Mouse (Mus musculus) kidney, postnatal 25 days (tissue): ENCODE data around the gene Gm20503.

Source experiments
- DNase-seq, 2 experiments: peaks; one replicate each; pipeline ENCODE4 v3.0.0; 2021; ENCODE audit warnings: mixed read lengths in 2 of 2

Gene Gm20503

DNA sequence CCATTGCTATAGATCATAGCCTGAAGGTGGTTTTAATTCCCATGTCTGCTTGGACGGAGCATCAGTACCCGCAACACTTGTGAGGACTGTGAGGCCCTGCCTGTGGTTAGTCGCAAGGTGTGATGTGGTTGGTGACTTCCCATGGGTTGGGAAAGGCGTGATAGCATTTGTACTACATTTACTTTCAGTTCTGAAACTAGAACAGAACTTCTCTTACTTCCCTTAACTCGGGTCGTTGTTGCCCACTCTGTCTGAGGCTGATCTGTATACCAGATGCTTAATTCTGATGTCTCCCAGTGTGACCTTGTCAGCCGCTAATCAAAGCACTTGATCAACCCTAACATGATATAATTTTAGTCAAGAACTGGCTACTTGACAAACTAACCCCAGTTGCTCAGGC, 6.2 kb downstream of the Gm20503 start:
- no peak for DNase-seq

DNA sequence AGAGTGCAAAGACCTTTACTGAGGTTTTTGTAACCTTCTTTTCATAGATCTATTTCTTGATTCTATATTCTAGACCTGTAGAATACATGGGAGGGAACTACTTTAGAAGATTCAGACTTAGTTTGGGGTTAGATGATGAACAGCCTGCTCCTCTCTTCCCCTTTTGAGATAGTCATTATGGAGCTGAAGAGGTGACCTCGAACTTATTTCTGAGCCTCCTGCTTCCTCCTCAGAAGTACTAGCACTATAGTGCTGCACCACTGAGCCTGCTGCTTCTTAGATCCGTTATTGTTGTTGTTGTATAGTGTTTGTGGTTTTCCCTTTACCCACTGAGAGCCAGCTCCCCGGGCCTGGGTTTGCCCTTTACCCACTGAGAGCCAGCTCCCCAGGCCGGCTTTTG, 6.7 kb downstream of the Gm20503 start:
- no peak for DNase-seq

DNA sequence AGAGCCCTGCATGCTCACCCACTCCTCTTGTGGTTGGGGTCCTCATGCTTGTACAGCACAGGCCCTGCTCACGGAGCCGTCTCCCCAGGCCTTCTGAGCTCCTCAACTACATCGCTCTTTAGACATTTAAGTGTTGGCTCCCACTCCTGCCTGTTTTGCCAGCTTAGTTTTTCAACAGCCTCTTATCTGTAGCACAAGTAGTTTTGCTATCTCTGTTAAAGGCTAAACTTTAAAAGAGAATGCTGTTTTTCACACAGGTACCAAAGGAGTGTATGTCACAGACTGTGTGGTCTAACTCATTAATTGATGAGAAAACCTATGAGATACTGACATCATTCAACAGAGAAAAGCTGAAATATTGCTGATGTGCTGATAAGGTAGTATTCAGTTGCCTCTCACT, 8.4 kb downstream of the Gm20503 start:
- no peak for DNase-seq

DNA sequence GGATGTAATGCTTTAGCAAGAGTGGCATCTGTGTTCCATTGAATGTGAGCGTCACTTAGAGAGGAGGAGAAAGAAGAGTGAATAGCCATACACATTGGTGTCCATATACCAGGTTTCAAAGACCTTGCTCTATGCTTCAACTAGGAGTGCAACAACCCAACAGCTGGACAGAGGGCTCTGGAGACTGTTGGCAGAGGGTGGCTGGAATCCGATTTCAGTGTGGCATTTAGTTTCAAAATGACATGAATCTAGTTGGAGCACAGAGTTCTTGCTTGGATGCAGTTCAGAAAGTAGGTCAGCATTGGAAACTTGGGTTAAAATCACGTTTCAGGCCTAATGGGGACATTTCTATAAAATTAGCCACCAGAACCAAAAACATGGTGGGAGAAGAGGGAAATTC, 12.2 kb downstream of the Gm20503 start:
- DNase-seq = no peak

DNA sequence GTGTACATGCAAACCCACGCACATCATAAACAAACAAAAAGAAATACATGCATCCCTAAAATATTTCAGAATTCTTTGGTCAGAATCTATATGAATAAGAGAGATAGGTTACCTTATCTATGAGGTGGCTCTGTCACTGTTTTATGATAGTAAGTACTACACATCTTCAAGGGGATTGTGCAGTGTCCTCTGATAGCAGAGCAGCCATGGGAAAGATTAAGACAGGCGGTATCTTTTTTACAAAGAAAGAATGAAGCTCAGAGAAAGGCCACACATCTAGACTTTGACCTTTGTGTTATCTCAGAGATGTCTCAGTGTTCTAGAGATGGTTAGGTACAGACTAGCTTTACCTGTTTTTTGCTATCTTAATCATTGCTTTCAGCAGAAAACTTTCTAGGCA, 13.9 kb downstream of the Gm20503 start:
- no peak for DNase-seq

DNA sequence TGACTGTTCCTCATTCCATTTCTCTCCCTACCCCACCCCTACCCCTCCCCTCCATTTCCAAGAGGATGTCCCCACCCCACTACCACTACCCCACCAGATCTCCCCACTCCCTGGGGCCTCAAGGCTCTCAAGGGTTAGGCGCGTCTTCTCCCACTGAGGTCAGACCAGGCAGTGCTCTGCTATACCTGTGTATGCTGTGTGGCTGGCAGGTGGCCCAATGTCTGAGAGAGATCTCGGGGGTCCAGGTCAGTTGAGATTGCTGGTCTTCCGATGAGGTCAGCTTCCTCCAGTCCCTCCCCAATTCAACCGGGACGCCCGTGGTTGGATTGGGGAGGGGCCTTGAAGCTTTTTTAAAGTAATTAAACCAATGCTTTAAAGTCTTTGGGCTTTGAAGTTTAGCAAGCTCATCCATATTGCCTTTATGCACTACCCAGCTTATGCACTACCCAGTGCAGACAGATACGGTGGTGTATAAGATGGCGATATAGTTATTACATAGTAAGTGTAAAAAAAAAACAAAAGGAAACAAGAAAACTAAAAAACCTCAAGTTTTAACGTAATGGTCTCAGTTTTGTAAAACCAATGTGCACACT, 31.4 kb downstream of the Gm20503 start:
- peak in 1 of 2 experiments; percentile 39 for DNase-seq

DNA sequence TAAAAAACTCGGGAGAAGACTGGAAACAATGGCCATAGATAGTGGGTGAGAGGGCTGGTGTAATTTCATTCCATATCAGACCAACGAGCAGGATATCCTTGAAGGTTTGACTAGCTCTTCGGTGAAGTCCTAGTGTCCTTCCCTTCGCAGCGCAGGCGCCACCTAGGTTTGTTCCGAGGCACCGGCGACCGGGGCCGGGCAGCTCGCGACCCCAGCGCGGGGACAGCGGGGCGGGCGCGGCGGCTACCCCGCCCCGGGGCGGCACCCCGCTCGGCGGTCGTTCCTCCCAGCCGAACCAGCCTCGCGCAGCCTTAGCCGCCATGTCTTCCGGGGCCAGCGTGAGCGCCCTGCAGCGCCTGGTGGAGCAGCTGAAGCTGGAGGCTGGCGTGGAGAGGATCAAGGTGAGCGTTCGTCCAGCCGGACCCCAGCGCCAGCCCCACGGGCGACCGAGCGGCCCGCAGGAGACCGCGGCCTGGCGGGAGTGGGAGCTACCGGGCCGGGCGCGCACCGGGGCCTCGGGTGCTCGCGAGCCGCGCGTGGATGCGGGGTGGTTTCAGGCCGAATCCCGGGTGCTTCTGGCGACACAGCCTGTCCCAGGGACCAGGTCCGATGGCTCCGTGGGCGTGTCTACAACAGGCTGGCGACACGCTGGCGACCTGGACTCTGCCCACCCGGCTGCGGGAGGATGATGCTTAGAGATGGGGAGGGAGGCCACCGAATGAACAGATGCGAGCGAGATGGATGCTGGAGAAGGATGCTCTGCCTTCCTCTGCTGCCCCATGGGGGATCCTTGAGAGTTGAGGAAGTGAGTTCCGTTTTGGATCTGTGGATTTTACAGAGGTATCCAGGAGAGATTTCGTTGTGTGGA, 32.1 kb downstream of the Gm20503 start, which contains the start of gene Gng10:
Gene Gng10 (plus strand): TSS at position 171 of the 868 bp plus-strand sequence.
- DNase-seq = peak; percentile 61 to 82

DNA sequence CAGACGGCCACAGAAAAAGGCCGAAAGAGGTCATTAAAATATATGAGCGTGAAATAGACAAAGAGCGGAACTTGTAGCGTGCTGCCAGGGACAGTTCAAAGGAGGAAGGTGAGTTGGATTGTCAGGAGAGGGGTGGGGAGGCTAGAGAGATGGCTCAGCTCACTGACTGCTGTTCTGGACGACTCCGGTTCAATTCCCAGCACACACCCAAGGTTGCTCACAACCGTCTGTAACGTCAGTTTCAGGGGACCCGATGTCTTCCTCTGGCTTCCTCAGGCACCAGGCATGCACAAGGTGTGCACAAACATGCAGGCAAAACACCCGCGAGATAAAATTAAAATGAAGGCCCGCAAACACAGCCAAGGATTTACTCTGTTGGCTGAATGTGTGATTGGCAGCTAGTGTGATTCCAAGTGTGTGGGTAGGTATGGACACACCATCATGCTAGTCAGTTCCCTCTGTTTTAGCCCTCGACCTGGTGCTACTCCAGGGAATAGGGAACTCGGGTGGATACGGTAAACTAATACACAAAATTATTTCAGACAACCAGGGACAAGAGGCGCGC, 32.9 kb downstream of the Gm20503 start:
- DNase-seq = no peak

DNA sequence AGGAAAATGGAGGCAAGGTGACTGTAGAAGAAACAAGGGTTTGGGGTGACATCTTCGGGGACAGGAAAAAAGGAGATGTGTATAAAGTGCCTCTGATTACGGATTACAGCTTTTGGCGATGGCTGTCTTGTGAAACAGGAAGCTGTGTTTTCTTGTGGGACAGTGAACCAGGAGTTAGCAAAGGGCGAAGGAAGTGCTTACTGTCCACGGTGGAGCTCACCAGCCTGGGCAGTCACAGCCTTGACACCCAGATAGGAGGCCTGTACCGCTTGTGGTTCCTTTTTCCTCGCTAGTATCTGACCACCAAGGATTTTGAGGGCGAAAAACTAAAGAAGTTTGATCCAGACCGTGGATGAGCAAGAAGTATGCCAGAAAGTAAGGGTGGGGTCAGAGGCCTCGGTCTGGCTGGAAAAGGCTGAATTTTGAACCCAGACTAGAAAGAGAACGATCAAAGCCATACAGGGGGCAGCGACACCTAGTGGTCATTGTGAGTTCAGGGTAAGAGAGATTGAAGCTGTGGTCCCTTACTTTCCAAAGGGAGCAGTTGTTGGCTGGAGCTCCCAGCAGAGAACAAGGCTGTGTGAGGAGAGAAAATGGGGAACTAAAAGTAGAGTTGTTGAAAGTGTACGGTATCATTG, 33.6 kb downstream of the Gm20503 start:
- DNase-seq = peak; percentile 62 to 84

DNA sequence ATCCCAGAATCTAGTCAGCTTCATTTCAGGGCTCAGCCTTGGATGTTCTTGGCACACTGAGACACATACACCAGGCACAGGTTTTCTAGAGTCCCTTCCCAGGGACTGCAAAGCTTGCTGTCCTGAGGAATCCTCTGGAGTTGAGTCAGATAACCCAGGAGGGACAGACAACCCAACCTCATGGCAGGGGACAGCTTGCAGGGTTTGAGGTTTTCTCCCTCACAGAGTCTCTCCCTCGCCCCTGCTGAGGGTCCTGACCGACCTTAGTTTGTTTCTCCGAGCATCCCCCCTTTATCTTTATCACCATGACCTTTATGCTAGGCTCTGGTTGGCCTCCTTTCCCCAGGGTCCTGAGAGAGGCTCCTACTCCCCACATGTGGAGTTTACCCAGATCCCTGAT, 34.5 kb downstream of the Gm20503 start:
- DNase-seq = no peak

DNA sequence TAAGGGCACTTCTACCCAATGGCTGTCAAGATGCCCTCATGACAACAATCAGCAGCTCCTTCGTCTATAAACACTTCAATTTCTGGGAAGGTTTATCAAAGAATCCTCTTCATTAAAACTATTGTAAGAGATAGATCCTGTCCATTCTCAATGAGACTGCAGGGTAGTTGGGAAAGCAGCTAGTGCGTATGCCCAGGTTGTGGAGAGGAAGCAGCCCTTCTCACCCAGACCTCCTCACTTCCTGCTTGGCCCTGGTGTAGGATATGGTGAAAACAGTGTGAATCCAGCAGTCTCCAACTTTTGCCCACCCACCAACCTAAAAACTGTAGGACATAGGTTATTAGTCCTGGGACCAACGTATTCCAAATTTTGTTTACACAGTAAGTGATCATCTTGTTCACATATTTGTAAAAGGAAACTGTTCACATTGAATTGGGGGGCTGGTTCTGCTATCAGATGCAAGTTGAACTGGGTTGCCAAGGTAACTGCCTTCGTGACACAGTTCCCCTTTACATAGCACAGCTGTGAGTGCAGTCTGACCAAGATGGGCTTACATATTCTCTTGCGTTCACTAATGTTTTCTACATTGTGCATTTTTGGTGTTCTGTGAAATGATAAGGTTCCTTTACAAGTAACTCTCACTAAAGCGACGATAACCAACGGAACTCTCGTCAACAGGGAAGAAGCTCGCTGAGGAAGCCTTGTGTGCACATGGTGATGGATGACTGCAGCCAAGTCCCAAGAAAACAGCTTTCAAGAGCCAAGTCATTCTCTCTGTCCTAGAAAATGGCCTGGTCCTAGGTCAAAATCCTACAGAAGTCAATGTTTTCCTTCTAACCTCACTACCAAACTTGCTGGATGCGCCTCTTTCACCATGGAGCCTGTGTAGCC, 37.6 kb downstream of the Gm20503 start:
- no peak for DNase-seq

DNA sequence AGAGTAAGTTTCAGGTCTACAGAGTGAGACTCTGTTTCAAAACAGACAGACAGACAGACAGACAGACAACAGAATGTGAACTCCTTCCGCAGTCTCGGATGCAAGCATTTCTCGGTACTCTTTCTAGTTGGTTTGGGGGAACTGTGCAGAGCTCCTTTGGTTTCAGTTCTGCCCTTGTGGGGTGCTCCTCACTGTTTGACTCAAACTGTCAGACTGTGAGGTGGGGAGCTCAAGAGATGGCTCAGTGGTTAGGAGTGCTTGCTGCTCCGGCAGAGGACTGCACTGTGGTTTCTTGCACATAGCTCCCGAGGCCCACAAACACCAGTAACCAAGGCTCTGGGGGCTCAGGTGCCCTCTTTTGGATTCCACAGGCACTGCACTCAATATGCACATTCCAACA, 40.1 kb downstream of the Gm20503 start:
- DNase-seq = no peak

DNA sequence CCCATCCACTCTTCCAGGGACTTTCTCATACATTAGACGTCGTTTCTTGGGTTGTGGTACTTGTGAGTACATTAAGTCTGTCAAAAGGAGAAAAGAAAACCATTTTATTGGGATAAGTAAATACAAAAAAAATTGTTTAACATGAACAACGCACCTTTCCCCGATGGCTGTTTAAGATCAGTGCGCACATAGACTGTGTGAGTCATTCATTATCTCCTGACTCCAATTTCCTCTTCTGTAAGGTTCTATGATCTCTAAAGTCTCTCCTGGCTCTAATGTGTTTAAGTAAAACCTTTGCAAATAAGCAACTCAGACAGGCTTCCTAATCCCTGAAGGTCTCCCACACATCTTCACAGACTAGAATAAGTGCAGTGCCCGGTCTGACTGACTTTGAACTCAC, 40.9 kb downstream of the Gm20503 start:
- DNase-seq = no peak

DNA sequence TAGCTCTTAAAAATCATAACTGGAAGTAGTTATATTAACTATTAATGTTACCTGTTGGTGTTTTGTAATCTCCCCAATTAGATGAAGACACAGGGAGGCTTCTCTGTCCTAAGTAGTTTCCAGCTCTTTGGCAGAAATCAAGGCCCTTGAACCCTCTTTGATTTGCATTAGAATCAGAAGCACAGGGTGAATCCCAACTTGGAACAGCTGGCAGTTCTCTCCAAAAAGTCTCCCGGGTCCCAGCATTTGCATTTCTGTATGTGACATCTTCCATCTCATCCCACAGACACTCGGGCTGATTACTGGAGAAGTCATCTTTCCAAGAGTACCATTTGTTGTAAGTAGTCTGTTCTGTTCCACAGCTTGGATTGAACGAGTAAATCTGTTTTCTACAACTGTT, 44.2 kb downstream of the Gm20503 start:
- DNase-seq = no peak

DNA sequence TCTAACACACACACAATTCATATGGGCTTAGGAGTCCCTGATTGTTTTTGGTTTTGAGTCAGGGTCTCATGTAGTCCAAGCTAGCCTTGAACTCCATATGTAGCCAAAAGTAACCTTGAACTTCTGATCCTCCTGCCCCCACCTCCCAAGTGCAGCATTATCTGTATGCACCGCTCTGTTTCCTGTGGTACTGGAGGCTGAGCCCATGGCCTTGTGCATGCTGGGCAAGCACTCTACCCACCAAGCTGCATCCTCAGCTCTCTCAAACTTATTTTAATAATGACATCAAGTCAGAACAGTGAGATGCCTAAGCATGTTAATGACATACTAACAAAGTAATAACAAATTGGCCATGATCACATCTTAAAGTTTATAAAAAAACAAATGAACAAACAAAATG, 48.1 kb downstream of the Gm20503 start:
- no peak for DNase-seq

DNA sequence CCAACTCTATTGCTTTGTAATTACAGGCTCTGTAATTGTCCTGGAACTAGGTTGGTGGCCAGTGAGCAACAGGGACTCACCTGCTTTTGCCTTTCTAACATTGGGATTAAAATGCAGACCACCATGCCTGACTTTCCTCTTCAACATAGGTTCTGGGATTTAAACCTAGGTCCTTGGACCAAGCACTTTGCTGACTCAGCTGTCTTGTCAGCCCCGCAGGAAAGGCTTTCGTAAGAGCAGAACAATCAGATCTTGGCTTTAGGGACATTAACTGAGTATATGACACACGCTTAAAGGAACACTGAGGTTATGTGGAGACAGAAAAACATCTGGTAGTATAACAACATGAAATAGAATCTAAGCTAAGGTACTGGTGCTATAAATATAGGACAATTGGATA, 54.9 kb downstream of the Gm20503 start:
- no peak for DNase-seq

DNA sequence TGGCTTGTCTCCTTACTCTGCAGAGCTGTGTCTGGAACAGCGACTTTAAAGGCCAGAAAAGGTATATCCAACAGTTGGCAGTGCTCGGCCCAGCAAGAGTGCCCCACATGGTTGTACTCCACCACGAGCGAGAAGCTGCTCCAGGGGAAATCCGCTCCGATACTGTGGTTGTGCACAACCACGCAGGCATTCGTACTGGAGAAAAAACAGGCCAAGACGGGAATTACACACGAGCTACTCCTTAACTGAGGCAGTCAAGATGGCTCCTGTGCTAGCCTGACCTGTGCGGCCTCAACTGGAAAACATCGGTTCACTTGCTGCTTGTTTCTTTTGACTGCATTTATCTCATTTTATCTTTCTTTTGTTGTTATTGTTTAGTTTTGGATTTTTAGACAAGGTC, 59.5 kb downstream of the Gm20503 start:
- no peak for DNase-seq

DNA sequence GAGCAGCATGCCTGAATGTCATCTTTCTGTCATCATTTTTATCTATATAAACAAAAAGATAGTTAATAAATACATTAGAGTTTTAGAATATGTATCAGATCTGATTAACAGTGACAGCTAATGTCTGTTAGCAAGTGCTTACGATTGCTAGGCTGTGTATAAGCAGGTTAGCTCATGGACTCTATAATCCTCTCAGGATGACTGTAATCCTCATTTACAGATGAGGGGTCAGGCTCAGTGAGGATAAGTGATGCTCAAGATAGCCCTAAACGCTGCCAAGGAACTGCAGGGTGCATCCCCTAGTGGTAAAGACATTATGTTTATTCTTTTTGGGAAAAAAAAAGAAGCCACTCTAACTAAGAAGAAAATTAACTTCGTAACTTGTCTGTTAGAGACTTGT, 66.3 kb downstream of the Gm20503 start:
- no peak for DNase-seq

DNA sequence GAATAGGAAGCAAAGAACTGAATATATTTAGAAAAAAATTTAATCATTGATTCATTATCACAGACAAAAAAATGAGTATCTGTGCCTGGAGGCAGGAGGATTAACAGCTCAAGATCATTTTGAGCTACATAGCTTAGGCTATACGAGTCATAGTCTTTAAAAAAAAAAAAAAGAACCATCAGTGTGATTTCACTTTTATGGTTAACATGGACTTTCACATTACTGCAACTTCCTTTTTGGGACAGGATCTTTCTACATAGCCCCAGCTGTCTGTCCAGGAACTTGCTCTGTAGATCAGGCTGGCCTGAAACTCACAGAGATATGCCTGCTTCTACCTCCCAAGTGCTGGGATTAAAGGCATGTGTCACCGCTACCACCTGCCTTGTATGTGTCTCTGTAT, 80.4 kb downstream of the Gm20503 start:
- no peak for DNase-seq

DNA sequence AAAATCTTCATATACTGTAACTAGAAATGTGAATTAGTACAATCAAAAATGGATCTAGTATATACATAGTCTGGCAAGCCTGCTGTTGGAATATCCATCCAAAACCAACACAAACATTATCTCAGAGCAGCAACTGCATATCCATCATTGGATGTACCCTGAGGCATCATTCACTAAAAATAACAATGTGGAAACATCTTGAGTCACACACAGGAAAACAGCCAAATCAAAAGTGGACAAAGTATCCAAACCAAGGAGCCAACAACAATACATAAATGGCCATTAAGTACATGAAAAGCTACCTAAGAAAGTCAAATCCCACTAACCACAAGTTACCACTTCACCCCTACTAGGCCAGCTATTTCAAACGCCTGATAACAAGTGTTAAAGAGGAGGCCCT, 86.4 kb downstream of the Gm20503 start:
- DNase-seq = no peak
